Mouse (Mus musculus) intestine, embryonic 16.5 days (tissue): Measurements from ENCODE around the gene Vav2. TPM values are rescaled to one million over a fixed set of nuclear protein-coding genes. Genes with fewer than 3 reads are reported as not detected.
A peak's percentile ranks its signal among the peaks of the same experiment; 100 is the strongest.

Experiments
- ATAC-seq: fragments of 200-750 bp; cut with Nextera tagmentation; 2 replicates; pipeline ENCODE4 v1.8.0; 2017; ENCODE audit warnings: moderate TSS enrichment, moderate library complexity
- H3K27ac ChIP-seq: fragments of 300-500 bp; sonication (generic); 2 replicates; pipeline ENCODE4 v1.5.1; 2014; ENCODE audit warnings: mild to moderate bottlenecking, low read length
- H3K27me3 ChIP-seq: fragments of 300-500 bp; sonication (generic); replicated peaks from 2 replicates; pipeline ENCODE4 v1.6.1; 2014; ENCODE audit warnings: low read length, control low read depth, mixed read lengths; ENCODE audit not compliant: control insufficient read depth, insufficient read depth
- H3K36me3 ChIP-seq: fragments of 300-500 bp; sonication (generic); 2 replicates; pipeline ENCODE4 v1.6.1; 2014; ENCODE audit warnings: low read length, control low read depth; ENCODE audit not compliant: control insufficient read depth, insufficient read depth
- H3K4me1 ChIP-seq: fragments of 300-500 bp; sonication (generic); 2 replicates; pipeline ENCODE4 v1.6.1; 2014; ENCODE audit warnings: low read length, control low read depth, mixed read lengths; ENCODE audit not compliant: control insufficient read depth, insufficient read depth
- H3K4me2 ChIP-seq: fragments of 300-500 bp; sonication (generic); 2 replicates; pipeline ENCODE4 v1.6.1; 2014; ENCODE audit warnings: low read depth, low read length, control low read depth
- H3K4me3 ChIP-seq: fragments of 300-500 bp; sonication (generic); 2 replicates; pipeline ENCODE4 v1.5.1; 2014; ENCODE audit warnings: mild to moderate bottlenecking, low read length
- H3K9ac ChIP-seq: fragments of 300-500 bp; sonication (generic); 2 replicates; pipeline ENCODE4 v1.6.1; 2014; ENCODE audit warnings: low read depth, low read length
- H3K9me3 ChIP-seq: fragments of 300-500 bp; sonication (generic); 2 replicates; pipeline ENCODE4 v1.6.1; 2016; ENCODE audit warnings: low read length, control low read depth; ENCODE audit not compliant: control insufficient read depth
- WGBS: fragments of 180-500 bp; shearing (Covaris S2); extraction: QIAGEN DNeasy Blood & Tissue Kit; methylation state at CpG from one replicate; pipeline ENCODE4 v1.1.7; 2014; 5-methylcytosine and 5-hydroxymethylcytosine counted together
- polyA plus RNA-seq: library from polyadenylated mRNA; unstranded; fragments of >200 nt; fragmentation: Nextera tagmentation; extraction: Ambion mirVana; gene quantifications from 2 replicates; pipeline ENCODE4 v1.2.1, GENCODE M21; 2015

Gene Vav2
- polyA plus RNA-seq, 1 experiment from 2014 or later = 4.8 TPM

- Histone ChIP-seq H3K4me1 (peaks cover 4% of the 10 kb centered on the region; the same call in 1 of the 2 replicates), H3K27ac (no peak overlapping the region), H3K9me3 (no peaks in the 10 kb centered on the region), H3K4me2 (no peak overlapping the region), H3K27me3 (no peaks in the 10 kb centered on the region), H3K4me3 (no peak overlapping the region), H3K9ac (no peak overlapping the region), H3K36me3 (no peaks in the 10 kb centered on the region; the same call in 1 of the 2 replicates)
- ATAC-seq = no peak
- WGBS = 68% methylated on average over 9 of the region's 9 CpGs
These were observed 130.0 kb downstream of the Vav2 start for GRCm38 (mm10) chr2:27296656-27297406.

GRCm38 (mm10) chr2:27294777-27295176, 132.1 kb downstream of the Vav2 start:
- Histone ChIP-seq H3K27me3 (no peaks in the 10 kb centered on the region), H3K27ac (no peak overlapping the region), H3K4me1 (no peaks in the 10 kb centered on the region), H3K4me2 (no peak overlapping the region), H3K9me3 (no peaks in the 10 kb centered on the region), H3K36me3 (peaks cover 3% of the 10 kb centered on the region; the same call in 1 of the 2 replicates), H3K9ac (no peak overlapping the region), H3K4me3 (no peak overlapping the region)
- 93% methylated on average over 3 of the region's 3 CpGs for WGBS
- no peak for ATAC-seq

GRCm38 (mm10) chr2:27289019-27289418, 137.8 kb downstream of the Vav2 start:
- Histone ChIP-seq H3K27ac (peak overlapping the region; percentile 16; the same call in 1 of the 2 replicates), H3K36me3 (peaks cover 3% of the 10 kb centered on the region; the same call in 1 of the 2 replicates)
- ATAC-seq = peak; percentile 58

GRCm38 (mm10) chr2:27286971-27287710, 139.7 kb downstream of the Vav2 start:
- Histone ChIP-seq H3K4me3 (no peak overlapping the region), H3K9me3 (no peaks in the 10 kb centered on the region), H3K27me3 (no peaks in the 10 kb centered on the region), H3K27ac (no peak overlapping the region), H3K4me2 (no peak overlapping the region), H3K36me3 (peaks cover 3% of the 10 kb centered on the region; the same call in 1 of the 2 replicates), H3K4me1 (peaks cover 7% of the 10 kb centered on the region; the same call in 1 of the 2 replicates), H3K9ac (no peak overlapping the region)
- no peak for ATAC-seq
- WGBS = 66% methylated on average over 7 of the region's 7 CpGs

More at GRCm38 (mm10) chr2:27289019-27289418, 137.8 kb downstream of the Vav2 start:
- Histone ChIP-seq H3K4me2 (no peak overlapping the region), H3K4me3 (no peak overlapping the region), H3K4me1 (peaks cover 7% of the 10 kb centered on the region; the same call in 1 of the 2 replicates), H3K9ac (0 out of 2 replicates have a peak overlapping the region, but pooled peaks have one; percentile 11), H3K9me3 (no peaks in the 10 kb centered on the region), H3K27me3 (no peaks in the 10 kb centered on the region)
- 14% methylated on average over 3 of the region's 3 CpGs for WGBS

GRCm38 (mm10) chr2:27284441-27284840, 142.4 kb downstream of the Vav2 start:
- 65% methylated on average over 7 of the region's 7 CpGs for WGBS
- H3K36me3 ChIP-seq = no peaks in the 10 kb centered on the region
- H3K4me1 ChIP-seq = peaks cover 6% of the 10 kb centered on the region; the same call in 1 of the 2 replicates
- no peak overlapping the region for H3K27ac ChIP-seq
- H3K4me2 ChIP-seq = no peak overlapping the region
- no peaks in the 10 kb centered on the region for H3K9me3 ChIP-seq
- no peak overlapping the region for H3K9ac ChIP-seq
- H3K27me3 ChIP-seq = no peaks in the 10 kb centered on the region
- no peak for ATAC-seq
- H3K4me3 ChIP-seq = no peak overlapping the region

GRCm38 (mm10) chr2:27281771-27282170, 145.1 kb downstream of the Vav2 start:
- no peaks in the 10 kb centered on the region for H3K9me3 ChIP-seq
- WGBS = 89% methylated on average over 9 of the region's 9 CpGs
- H3K4me3 ChIP-seq = no peak overlapping the region
- no peak overlapping the region for H3K9ac ChIP-seq
- ATAC-seq = no peak
- H3K4me2 ChIP-seq = no peak overlapping the region
- no peaks in the 10 kb centered on the region for H3K36me3 ChIP-seq
- no peaks in the 10 kb centered on the region for H3K27me3 ChIP-seq
- H3K4me1 ChIP-seq = peaks cover 3% of the 10 kb centered on the region; the same call in 1 of the 2 replicates
- no peak overlapping the region for H3K27ac ChIP-seq

GRCm38 (mm10) chr2:27280920-27281611, 145.8 kb downstream of the Vav2 start:
- Histone ChIP-seq H3K27ac (no peak overlapping the region), H3K9me3 (no peaks in the 10 kb centered on the region), H3K9ac (no peak overlapping the region), H3K4me2 (no peak overlapping the region), H3K36me3 (no peaks in the 10 kb centered on the region), H3K4me3 (no peak overlapping the region), H3K4me1 (peaks cover 3% of the 10 kb centered on the region; the same call in 1 of the 2 replicates), H3K27me3 (no peaks in the 10 kb centered on the region)
- WGBS = 70% methylated on average over 13 of the region's 13 CpGs
- peak; percentile 31 for ATAC-seq

GRCm38 (mm10) chr2:27278859-27279258, 148.0 kb downstream of the Vav2 start:
- ATAC-seq = no peak
- H3K4me2 ChIP-seq = no peak overlapping the region
- H3K4me3 ChIP-seq = no peak overlapping the region
- H3K27me3 ChIP-seq = no peaks in the 10 kb centered on the region
- no peaks in the 10 kb centered on the region for H3K4me1 ChIP-seq
- H3K36me3 ChIP-seq = peaks cover 8% of the 10 kb centered on the region; the same call in 1 of the 2 replicates
- H3K9ac ChIP-seq = 0 out of 2 replicates have a peak overlapping the region, but pooled peaks have one; percentile 5
- H3K9me3 ChIP-seq = no peaks in the 10 kb centered on the region
- H3K27ac ChIP-seq = no peak overlapping the region
- WGBS = 91% methylated on average over 7 of the region's 7 CpGs

- Histone ChIP-seq H3K9ac (no peak overlapping the region), H3K27ac (no peak overlapping the region), H3K27me3 (no peaks in the 10 kb centered on the region), H3K9me3 (no peaks in the 10 kb centered on the region), H3K4me2 (no peak overlapping the region), H3K36me3 (peaks cover 17% of the 10 kb centered on the region), H3K4me3 (no peak overlapping the region), H3K4me1 (no peaks in the 10 kb centered on the region)
- no peak for ATAC-seq
- WGBS = 68% methylated on average over 2 of the region's 2 CpGs
These were observed 158.5 kb downstream of the Vav2 start for GRCm38 (mm10) chr2:27268325-27268724.
